Mouse (Mus musculus): ENCODE measurements around the gene Cep131.

The Cep131 gene

GRCm38 (mm10) chr11:120032052-120032451, 54.6 kb downstream of the Cep131 start:
- Histone ChIP-seq H3K27me3 (ENCODE audit: insufficient read depth, low read length) (peaks cover 10% of the 10 kb centered on the region; the same call in 1 of the 2 replicates), H3K4me1 (replicated peaks; ENCODE audit: low read depth, low read length) (peaks cover 49% of the 10 kb centered on the region), H3K4me3 (replicated peaks; ENCODE audit: low read length) (no peak overlapping the region), H3K9me3 (ENCODE audit: low read length) (no peaks in the 10 kb centered on the region), H3K36me3 (ENCODE audit: insufficient read depth, low read length) (no peaks in the 10 kb centered on the region)
- TF ChIP-seq POU5F1 (IDR thresholded peaks at IDR 0.05; ENCODE audit: borderline replicate concordance, low read length) = no peak
- TF ChIP-seq NANOG (IDR thresholded peaks at IDR 0.05; ENCODE audit: borderline replicate concordance, low read length) = no peak
- TF ChIP-seq CTCF (conservative IDR thresholded peaks at IDR 0.05; ENCODE audit: low read length) = no peak

GRCm38 (mm10) chr11:120030145-120030901, 56.3 kb downstream of the Cep131 start:
- Histone ChIP-seq H3K36me3 (ENCODE audit: insufficient read depth, low read length) (no peaks in the 10 kb centered on the region), H3K9me3 (ENCODE audit: low read length) (no peaks in the 10 kb centered on the region), H3K4me1 (replicated peaks; ENCODE audit: low read depth, low read length) (peaks cover 44% of the 10 kb centered on the region), H3K27me3 (ENCODE audit: insufficient read depth, low read length) (0 out of 2 replicates have a peak, but pooled peaks cover 5% of the 10 kb centered on the region), H3K4me3 (replicated peaks; ENCODE audit: low read length) (no peak overlapping the region)
- TF ChIP-seq NANOG (IDR thresholded peaks at IDR 0.05; ENCODE audit: borderline replicate concordance, low read length) = no peak
- peak; percentile 61 for TF ChIP-seq CTCF (conservative IDR thresholded peaks at IDR 0.05; ENCODE audit: low read length)

GRCm38 (mm10) chr11:120029431-120030144, 57.0 kb downstream of the Cep131 start:
- H3K36me3 ChIP-seq (ENCODE audit: insufficient read depth, low read length) = no peaks in the 10 kb centered on the region
- TF ChIP-seq NANOG (IDR thresholded peaks at IDR 0.05; ENCODE audit: borderline replicate concordance, low read length) (no peak), CTCF (conservative IDR thresholded peaks at IDR 0.05; ENCODE audit: low read length) (no peak), POU5F1 (IDR thresholded peaks at IDR 0.05; ENCODE audit: borderline replicate concordance, low read length) (no peak)
- no peak overlapping the region for H3K4me3 ChIP-seq (replicated peaks; ENCODE audit: low read length)
- no peaks in the 10 kb centered on the region for H3K9me3 ChIP-seq (ENCODE audit: low read length)
- H3K4me1 ChIP-seq (replicated peaks; ENCODE audit: low read depth, low read length) = peaks cover 38% of the 10 kb centered on the region
- 0 out of 2 replicates have a peak, but pooled peaks cover 5% of the 10 kb centered on the region for H3K27me3 ChIP-seq (ENCODE audit: insufficient read depth, low read length)

GRCm38 (mm10) chr11:120028319-120029092, 58.1 kb downstream of the Cep131 start:
- H3K9me3 ChIP-seq (ENCODE audit: low read length) = no peaks in the 10 kb centered on the region
- H3K27me3 ChIP-seq (ENCODE audit: insufficient read depth, low read length) = 0 out of 2 replicates have a peak, but pooled peaks cover 5% of the 10 kb centered on the region
- peaks cover 38% of the 10 kb centered on the region for H3K4me1 ChIP-seq (replicated peaks; ENCODE audit: low read depth, low read length)
- TF ChIP-seq CTCF (conservative IDR thresholded peaks at IDR 0.05; ENCODE audit: low read length) = no peak
- no peak for TF ChIP-seq POU5F1 (IDR thresholded peaks at IDR 0.05; ENCODE audit: borderline replicate concordance, low read length)
- TF ChIP-seq NANOG (IDR thresholded peaks at IDR 0.05; ENCODE audit: borderline replicate concordance, low read length) = no peak
- H3K4me3 ChIP-seq (replicated peaks; ENCODE audit: low read length) = 0 out of 2 replicates have a peak overlapping the region, but pooled peaks have one; percentile 35
- no peaks in the 10 kb centered on the region for H3K36me3 ChIP-seq (ENCODE audit: insufficient read depth, low read length)

GRCm38 (mm10) chr11:120026941-120027340, 59.7 kb downstream of the Cep131 start:
- H3K36me3 ChIP-seq (ENCODE audit: insufficient read depth, low read length) = no peaks in the 10 kb centered on the region
- H3K9me3 ChIP-seq (ENCODE audit: low read length) = no peaks in the 10 kb centered on the region
- 0 out of 2 replicates have a peak, but pooled peaks cover 3% of the 10 kb centered on the region for H3K27me3 ChIP-seq (ENCODE audit: insufficient read depth, low read length)
- no peak for TF ChIP-seq CTCF (conservative IDR thresholded peaks at IDR 0.05; ENCODE audit: low read length)
- no peak for TF ChIP-seq NANOG (IDR thresholded peaks at IDR 0.05; ENCODE audit: borderline replicate concordance, low read length)
- TF ChIP-seq POU5F1 (IDR thresholded peaks at IDR 0.05; ENCODE audit: borderline replicate concordance, low read length) = no peak
- peaks cover 42% of the 10 kb centered on the region for H3K4me1 ChIP-seq (replicated peaks; ENCODE audit: low read depth, low read length)
- no peak overlapping the region for H3K4me3 ChIP-seq (replicated peaks; ENCODE audit: low read length)

GRCm38 (mm10) chr11:120022841-120023240, 63.8 kb downstream of the Cep131 start:
- no peaks in the 10 kb centered on the region for H3K36me3 ChIP-seq (ENCODE audit: insufficient read depth, low read length)
- no peak for TF ChIP-seq NANOG (IDR thresholded peaks at IDR 0.05; ENCODE audit: borderline replicate concordance, low read length)
- TF ChIP-seq CTCF (conservative IDR thresholded peaks at IDR 0.05; ENCODE audit: low read length) = no peak
- TF ChIP-seq POU5F1 (IDR thresholded peaks at IDR 0.05; ENCODE audit: borderline replicate concordance, low read length) = no peak
- no peak overlapping the region for H3K4me3 ChIP-seq (replicated peaks; ENCODE audit: low read length)
- H3K27me3 ChIP-seq (ENCODE audit: insufficient read depth, low read length) = peaks cover 14% of the 10 kb centered on the region; the same call in 1 of the 2 replicates
- no peaks in the 10 kb centered on the region for H3K9me3 ChIP-seq (ENCODE audit: low read length)
- peaks cover 33% of the 10 kb centered on the region for H3K4me1 ChIP-seq (replicated peaks; ENCODE audit: low read depth, low read length)

GRCm38 (mm10) chr11:120022216-120022615, 64.4 kb downstream of the Cep131 start:
- Histone ChIP-seq H3K36me3 (ENCODE audit: insufficient read depth, low read length) (no peaks in the 10 kb centered on the region), H3K4me3 (replicated peaks; ENCODE audit: low read length) (no peak overlapping the region), H3K27me3 (ENCODE audit: insufficient read depth, low read length) (peaks cover 21% of the 10 kb centered on the region), H3K4me1 (replicated peaks; ENCODE audit: low read depth, low read length) (peaks cover 32% of the 10 kb centered on the region), H3K9me3 (ENCODE audit: low read length) (no peaks in the 10 kb centered on the region)
- TF ChIP-seq NANOG (IDR thresholded peaks at IDR 0.05; ENCODE audit: borderline replicate concordance, low read length) (no peak), CTCF (conservative IDR thresholded peaks at IDR 0.05; ENCODE audit: low read length) (no peak), POU5F1 (IDR thresholded peaks at IDR 0.05; ENCODE audit: borderline replicate concordance, low read length) (no peak)

- no peaks in the 10 kb centered on the region for H3K9me3 ChIP-seq (ENCODE audit: low read length)
- H3K4me3 ChIP-seq (replicated peaks; ENCODE audit: low read length) = no peak overlapping the region
- peaks cover 37% of the 10 kb centered on the region for H3K4me1 ChIP-seq (replicated peaks; ENCODE audit: low read depth, low read length)
- no peaks in the 10 kb centered on the region for H3K36me3 ChIP-seq (ENCODE audit: insufficient read depth, low read length)
- TF ChIP-seq NANOG (IDR thresholded peaks at IDR 0.05; ENCODE audit: borderline replicate concordance, low read length) (no peak), POU5F1 (IDR thresholded peaks at IDR 0.05; ENCODE audit: borderline replicate concordance, low read length) (no peak), CTCF (conservative IDR thresholded peaks at IDR 0.05; ENCODE audit: low read length) (no peak)
- H3K27me3 ChIP-seq (ENCODE audit: insufficient read depth, low read length) = peaks cover 29% of the 10 kb centered on the region
Measured at GRCm38 (mm10) chr11:120021367-120021766, 65.3 kb downstream of the Cep131 start.
